Mouse (Mus musculus): ENCODE data around the gene Gm12169. TPM values are rescaled to one million over a fixed set of nuclear protein-coding genes. Genes with fewer than 3 reads are reported as not detected.

Gm12169 gene
- polyA plus RNA-seq, 1 experiment from 2014 or later, result not detected

GRCm38 (mm10) chr11:46549721-46550120, 25.7 kb downstream of the Gm12169 start:
- WGBS, result 85% methylated on average over 4 of the region's 4 CpGs
- ATAC-seq, result no peak
- Histone ChIP-seq H3K4me1 (no peaks in the 10 kb centered on the region), H3K9ac (no peak overlapping the region), H3K36me3 (ENCODE audit: poor library complexity, severe bottlenecking) (no peaks in the 10 kb centered on the region), H3K27me3 (no peaks in the 10 kb centered on the region), H3K4me2 (no peak overlapping the region), H3K9me3 (replicated peaks) (no peaks in the 10 kb centered on the region), H3K4me3 (no peak overlapping the region), H3K27ac (no peak overlapping the region)

- H3K27ac ChIP-seq, result no peak overlapping the region
- ATAC-seq, result no peak
- H3K4me1 ChIP-seq, result no peaks in the 10 kb centered on the region
- no peak overlapping the region for H3K4me2 ChIP-seq
- H3K4me3 ChIP-seq, result no peak overlapping the region
- H3K27me3 ChIP-seq, result no peaks in the 10 kb centered on the region
- 86% methylated on average over 3 of the region's 3 CpGs for WGBS
- no peak overlapping the region for H3K9ac ChIP-seq
- no peaks in the 10 kb centered on the region for H3K9me3 ChIP-seq (replicated peaks)
- no peaks in the 10 kb centered on the region for H3K36me3 ChIP-seq (ENCODE audit: poor library complexity, severe bottlenecking)
Observed at GRCm38 (mm10) chr11:46552741-46553140, 28.7 kb downstream of the Gm12169 start.

- Histone ChIP-seq H3K36me3 (ENCODE audit: poor library complexity, severe bottlenecking) (no peaks in the 10 kb centered on the region), H3K4me1 (no peaks in the 10 kb centered on the region), H3K9ac (no peak overlapping the region), H3K4me2 (no peak overlapping the region), H3K9me3 (replicated peaks) (no peaks in the 10 kb centered on the region), H3K4me3 (no peak overlapping the region), H3K27me3 (no peaks in the 10 kb centered on the region), H3K27ac (no peak overlapping the region)
- no peak for ATAC-seq
- 90% methylated on average over 4 of the region's 4 CpGs for WGBS
Observed at GRCm38 (mm10) chr11:46561096-46561495, 37.1 kb downstream of the Gm12169 start.

DNA sequence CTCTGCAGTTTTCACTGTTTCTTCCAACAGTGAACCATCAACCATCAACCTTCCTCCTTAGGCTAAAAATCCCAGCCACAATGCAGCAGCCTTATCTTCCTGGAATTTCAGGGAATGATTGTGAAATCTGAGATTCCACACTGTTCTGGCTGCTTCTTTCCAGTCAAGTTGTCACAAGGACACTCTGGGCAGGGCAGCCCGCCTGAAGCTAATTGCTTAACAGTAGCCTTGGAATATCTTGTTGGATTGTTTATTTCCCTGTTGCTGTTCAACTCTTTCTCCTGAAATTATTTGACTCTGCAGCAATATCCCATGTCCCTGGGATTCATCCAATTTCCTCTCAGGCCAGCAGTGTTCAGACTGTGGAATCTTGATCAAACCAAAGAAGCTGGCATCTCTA, 40.7 kb downstream of the Gm12169 start:
- no peak for ATAC-seq
- no peak overlapping the region for H3K27ac ChIP-seq
- H3K36me3 ChIP-seq (ENCODE audit: poor library complexity, severe bottlenecking), result no peaks in the 10 kb centered on the region
- H3K9ac ChIP-seq, result no peak overlapping the region
- H3K9me3 ChIP-seq (replicated peaks), result no peaks in the 10 kb centered on the region
- WGBS, result 82% methylated on average over 1 of the region's 1 CpGs
- H3K27me3 ChIP-seq, result no peaks in the 10 kb centered on the region
- H3K4me1 ChIP-seq, result no peaks in the 10 kb centered on the region
- no peak overlapping the region for H3K4me2 ChIP-seq
- H3K4me3 ChIP-seq, result no peak overlapping the region

DNA sequence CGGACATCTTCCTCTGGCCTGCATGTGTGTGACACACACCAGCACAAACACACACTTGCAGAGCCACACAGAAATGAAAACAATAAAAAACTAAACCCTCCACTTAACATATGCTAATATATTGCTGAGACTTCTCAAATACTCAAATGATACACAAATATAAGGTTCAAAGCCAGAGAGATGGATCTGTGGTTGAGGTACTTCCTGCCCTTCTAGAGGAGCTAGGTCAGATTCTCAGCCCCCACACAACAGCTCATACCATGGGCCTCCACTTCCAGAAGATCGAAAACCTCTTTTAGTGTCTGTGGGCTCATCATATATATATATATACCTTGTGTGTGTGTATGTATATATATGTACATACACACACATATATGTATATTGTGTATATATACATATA, 42.0 kb downstream of the Gm12169 start:
- H3K9me3 ChIP-seq (replicated peaks), result no peaks in the 10 kb centered on the region
- H3K4me3 ChIP-seq, result no peak overlapping the region
- no peaks in the 10 kb centered on the region for H3K4me1 ChIP-seq
- 95% methylated on average over 2 of the region's 2 CpGs for WGBS
- H3K27me3 ChIP-seq, result no peaks in the 10 kb centered on the region
- H3K4me2 ChIP-seq, result no peak overlapping the region
- H3K27ac ChIP-seq, result no peak overlapping the region
- no peak for ATAC-seq
- H3K36me3 ChIP-seq (ENCODE audit: poor library complexity, severe bottlenecking), result no peaks in the 10 kb centered on the region
- H3K9ac ChIP-seq, result no peak overlapping the region

GRCm38 (mm10) chr11:46569107-46569506, 45.1 kb downstream of the Gm12169 start:
- Histone ChIP-seq H3K27me3 (no peaks in the 10 kb centered on the region), H3K4me3 (no peak overlapping the region), H3K4me2 (no peak overlapping the region), H3K4me1 (no peaks in the 10 kb centered on the region), H3K9me3 (replicated peaks) (no peaks in the 10 kb centered on the region), H3K9ac (no peak overlapping the region), H3K36me3 (ENCODE audit: poor library complexity, severe bottlenecking) (no peaks in the 10 kb centered on the region), H3K27ac (no peak overlapping the region)
- ATAC-seq, result no peak
- 85% methylated on average over 1 of the region's 1 CpGs for WGBS

DNA sequence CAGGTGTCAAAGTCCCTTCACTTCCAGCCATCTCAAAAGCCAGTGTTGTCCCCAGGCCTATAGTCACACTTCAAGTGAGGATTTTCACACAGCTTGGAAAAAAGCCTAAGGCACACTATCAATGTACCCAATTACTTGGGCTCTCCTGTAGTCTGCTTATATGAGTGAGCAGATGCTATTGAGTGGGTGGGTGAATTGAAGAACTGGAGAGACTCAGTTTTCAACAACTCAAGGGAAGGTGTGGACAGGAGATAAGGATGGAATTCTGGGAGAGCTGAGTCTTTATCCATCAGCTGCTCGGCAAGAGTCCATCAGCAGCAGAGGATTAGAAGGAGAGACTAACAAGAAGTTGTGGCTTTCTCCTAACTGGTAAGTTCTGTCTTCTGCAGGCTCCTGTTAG, 47.3 kb downstream of the Gm12169 start, which contains the start of gene BC053393:
BC053393 (plus strand) TSS at position 210 of the 400 bp plus-strand sequence.
- Histone ChIP-seq H3K4me1 (no peaks in the 10 kb centered on the region), H3K9me3 (replicated peaks) (no peaks in the 10 kb centered on the region), H3K4me2 (no peak within 1 kb of the TSS), H3K27me3 (no peaks in the 10 kb centered on the region), H3K9ac (no peak within 1 kb of the TSS), H3K27ac (no peak within 1 kb of the TSS), H3K36me3 (ENCODE audit: poor library complexity, severe bottlenecking) (no peaks in the 10 kb centered on the region), H3K4me3 (no peak within 1 kb of the TSS)
- 100% methylated on average over 1 of the region's 1 CpGs for WGBS
- ATAC-seq, result no peak

DNA sequence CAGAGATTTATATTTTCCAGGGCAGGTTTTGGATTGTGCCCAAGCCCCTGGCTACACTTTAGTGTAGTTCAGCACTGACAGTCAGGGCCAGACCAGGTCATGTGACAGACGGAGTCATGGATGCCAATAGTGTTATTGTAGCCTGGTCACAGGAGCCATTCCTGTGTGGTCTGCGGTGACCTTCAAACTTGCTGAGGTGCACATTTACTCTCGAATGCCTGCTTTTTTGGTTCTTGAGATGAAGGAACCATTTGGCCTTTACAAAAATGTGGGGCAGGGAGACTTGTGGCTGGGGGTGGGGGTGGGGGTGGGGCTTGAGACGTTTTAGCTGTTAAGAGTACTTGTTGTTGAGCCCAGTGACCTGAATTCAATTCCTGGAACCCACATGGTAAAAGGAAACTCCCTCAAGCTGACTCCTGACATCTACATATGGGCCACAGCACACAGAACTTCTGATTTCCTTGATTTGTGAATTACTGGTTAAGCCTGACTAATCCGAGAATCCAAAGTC, 54.8 kb downstream of the Gm12169 start:
- H3K4me1 ChIP-seq, result no peaks in the 10 kb centered on the region
- no peak overlapping the region for H3K27ac ChIP-seq
- no peak for ATAC-seq
- no peaks in the 10 kb centered on the region for H3K9me3 ChIP-seq (replicated peaks)
- no peak overlapping the region for H3K9ac ChIP-seq
- 70% methylated on average over 5 of the region's 5 CpGs for WGBS
- H3K36me3 ChIP-seq (ENCODE audit: poor library complexity, severe bottlenecking), result no peaks in the 10 kb centered on the region
- H3K27me3 ChIP-seq, result no peaks in the 10 kb centered on the region
- no peak overlapping the region for H3K4me2 ChIP-seq
- H3K4me3 ChIP-seq, result no peak overlapping the region

DNA sequence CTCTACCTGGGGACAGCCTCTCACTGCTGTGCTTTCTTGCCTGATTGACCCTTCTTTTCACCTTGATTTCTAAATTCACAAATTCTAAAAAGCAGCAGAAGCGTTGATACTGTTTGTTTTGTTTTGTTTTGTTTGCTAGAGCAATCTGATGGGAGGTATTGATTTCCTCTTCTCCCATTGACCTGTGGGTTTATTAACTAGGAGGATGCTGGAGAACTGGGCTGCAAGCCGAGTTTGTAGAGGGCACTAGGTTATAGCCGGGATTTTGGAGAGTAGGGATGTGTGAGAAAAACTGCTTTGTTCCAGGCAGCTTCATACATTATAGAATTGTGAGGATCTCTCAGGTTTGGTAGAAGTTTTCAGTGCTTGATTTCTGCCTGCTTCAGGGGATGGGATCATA, 56.4 kb downstream of the Gm12169 start:
- Histone ChIP-seq H3K36me3 (ENCODE audit: poor library complexity, severe bottlenecking) (no peaks in the 10 kb centered on the region), H3K27ac (no peak overlapping the region), H3K9me3 (replicated peaks) (no peaks in the 10 kb centered on the region), H3K4me3 (no peak overlapping the region), H3K9ac (no peak overlapping the region), H3K4me1 (no peaks in the 10 kb centered on the region), H3K27me3 (no peaks in the 10 kb centered on the region), H3K4me2 (no peak overlapping the region)
- 88% methylated on average over 3 of the region's 3 CpGs for WGBS
- no peak for ATAC-seq

DNA sequence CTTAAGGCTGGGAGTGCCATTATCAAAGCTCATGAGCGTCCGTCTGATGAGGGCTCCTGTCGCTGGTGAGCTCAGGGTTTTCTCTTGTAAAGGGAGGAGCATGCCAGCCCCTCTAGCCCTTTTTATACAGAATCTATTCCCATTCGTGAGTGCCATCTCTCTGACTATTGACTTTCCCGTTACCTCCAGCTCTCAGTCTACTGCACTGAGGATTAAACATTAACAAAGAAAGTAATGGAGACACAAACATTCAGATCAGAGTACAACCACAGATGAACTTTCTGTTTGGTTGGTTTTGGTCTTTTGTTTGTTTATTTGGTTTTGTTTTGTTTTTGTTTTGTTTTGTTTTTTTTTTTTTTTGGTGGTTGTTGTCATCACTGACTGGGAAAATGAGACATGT, 58.7 kb downstream of the Gm12169 start:
- Histone ChIP-seq H3K9me3 (replicated peaks) (no peaks in the 10 kb centered on the region), H3K27ac (no peak overlapping the region), H3K9ac (no peak overlapping the region), H3K27me3 (no peaks in the 10 kb centered on the region), H3K4me3 (no peak overlapping the region), H3K4me1 (no peaks in the 10 kb centered on the region), H3K4me2 (no peak overlapping the region), H3K36me3 (ENCODE audit: poor library complexity, severe bottlenecking) (no peaks in the 10 kb centered on the region)
- ATAC-seq, result no peak
- WGBS, result 85% methylated on average over 5 of the region's 5 CpGs

Other genes with a start within 250 kb of the Gm12169 start
- 55.9 and 59.8 TPM in 2 replicates for gene Cyfip2, start 211.4 kb upstream of the Gm12169 start, polyA plus RNA-seq (2015; fragmentation: Nextera tagmentation; extraction: Ambion mirVana)
- gene Itk, start 134.7 kb upstream of the Gm12169 start, polyA plus RNA-seq (2015; fragmentation: Nextera tagmentation; extraction: Ambion mirVana), result not detected in 2 replicates
- gene Fam71b, start 127.7 kb upstream of the Gm12169 start, polyA plus RNA-seq (2015; fragmentation: Nextera tagmentation; extraction: Ambion mirVana), result not detected in 2 replicates
- gene Med7, start 87.3 kb upstream of the Gm12169 start, polyA plus RNA-seq (2015; fragmentation: Nextera tagmentation; extraction: Ambion mirVana), result 94.8 and 95.0 TPM in 2 replicates
- gene Havcr2, start 69.3 kb upstream of the Gm12169 start, polyA plus RNA-seq (2015; fragmentation: Nextera tagmentation; extraction: Ambion mirVana), result 0.06 and 0.23 TPM in 2 replicates
- gene BC053393, start 47.3 kb downstream of the Gm12169 start, polyA plus RNA-seq (2015; fragmentation: Nextera tagmentation; extraction: Ambion mirVana), result not detected in 2 replicates
- not detected in 2 replicates for gene Dppa1, start 105.0 kb downstream of the Gm12169 start, polyA plus RNA-seq (2015; fragmentation: Nextera tagmentation; extraction: Ambion mirVana)
- 0.09 TPM in 1 of 2 replicates, not detected in the other for gene Timd2, start 182.8 kb downstream of the Gm12169 start, polyA plus RNA-seq (2015; fragmentation: Nextera tagmentation; extraction: Ambion mirVana)
- gene Havcr1, start 210.9 kb downstream of the Gm12169 start, polyA plus RNA-seq (2015; fragmentation: Nextera tagmentation; extraction: Ambion mirVana), result not detected in 2 replicates